Mouse (Mus musculus): ENCODE results near the gene Ptafr.

DNA sequence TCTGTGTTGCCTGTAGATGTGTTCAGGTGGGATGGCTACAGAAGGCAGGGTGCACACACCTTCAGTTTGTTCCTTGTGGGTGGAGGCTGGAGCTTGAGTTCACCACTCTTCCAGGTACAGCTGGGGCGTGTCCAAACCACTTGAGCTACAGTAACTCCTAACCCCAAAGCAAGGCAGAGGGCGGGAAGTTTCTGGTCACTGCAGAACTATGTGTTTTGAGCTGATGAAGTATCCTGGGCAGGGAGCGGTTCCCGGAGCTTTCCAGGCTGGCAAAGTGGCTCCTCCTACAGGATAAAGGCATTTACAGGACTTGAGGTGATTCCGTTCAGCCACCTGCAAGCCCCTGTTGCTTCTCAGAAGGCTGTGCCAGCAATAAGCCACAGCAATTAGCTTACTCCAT lies 9.6 kb upstream of the Ptafr start:
- TF ChIP-seq POLR2A (IDR thresholded peaks at IDR 0.05; ENCODE audit: insufficient read length, low read depth) (no peak), MYOD1 (IDR thresholded peaks at IDR 0.05; ENCODE audit: control insufficient read depth in 1 of 3, insufficient read length in 2 of 3, low read depth in 2 of 3) (no peak), USF1 (IDR thresholded peaks at IDR 0.05; ENCODE audit: low read depth) (no peak), TCF3 (IDR thresholded peaks at IDR 0.05; ENCODE audit: insufficient read length, low read depth) (no peak), E2F4 (IDR thresholded peaks at IDR 0.05; ENCODE audit: insufficient read depth) (no peak), POLR2AphosphoS2 (IDR thresholded peaks at IDR 0.05; ENCODE audit: insufficient read length, low read depth) (no peak), MYOG (IDR thresholded peaks at IDR 0.05; ENCODE audit: control insufficient read depth in 1 of 3, insufficient read depth in 1 of 3, insufficient read length in 2 of 3, low read depth in 2 of 3) (no peak), CEBPB (IDR thresholded peaks at IDR 0.05; ENCODE audit: insufficient read depth, poor library complexity, severe bottlenecking) (no peak)
